Mouse (Mus musculus) left cerebral cortex, postnatal 14 days (tissue): Measurements from ENCODE around the gene E130208F15Rik. TPM values are rescaled to one million over a fixed set of nuclear protein-coding genes. Genes with fewer than 3 reads are reported as not detected.

Experiments used
- DNase-seq, 2 experiments: peaks; one replicate each; pipeline ENCODE4 v3.0.0; 2021 to 2022; ENCODE audit warnings: low spot score in 2 of 2, mixed read lengths in 1 of 2
- intact Hi-C: fragments of 180-260 bp; cut with DNase I; formaldehyde crosslinking; loops from one replicate; pipeline ENCODE4 v1.15.1; 2025
- total RNA-seq, 2 experiments: library from RNA; stranded (reverse); gene quantifications; 2 replicates each; pipeline ENCODE4 v1.2.3; 2021

The E130208F15Rik gene
- total RNA-seq, 2 experiments from 2014 or later, result 0.40 to 0.44 TPM

DNA sequence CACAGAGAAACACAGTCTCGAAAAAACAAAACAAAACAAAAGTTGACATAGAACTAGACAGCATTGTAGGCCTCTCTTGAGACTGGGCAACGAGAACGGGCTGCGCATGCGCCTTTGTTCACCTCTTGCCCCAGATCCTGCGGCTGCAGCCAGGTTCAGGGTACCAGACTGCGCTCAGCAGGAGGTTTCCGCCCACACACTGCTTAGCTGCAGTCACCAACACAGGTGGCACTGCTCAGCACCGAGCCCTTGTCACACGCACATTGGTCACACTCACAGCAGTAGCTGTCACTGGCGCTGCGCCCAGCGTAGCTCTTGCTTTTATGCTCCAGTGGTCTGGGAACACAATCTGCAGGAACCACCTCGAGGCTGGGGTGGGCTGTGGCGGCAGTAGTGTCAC is 5.6 kb downstream of the E130208F15Rik start:
- intact Hi-C loops, result no loop called here
- no peak for DNase-seq

GRCm38 (mm10) chr7:30328379-30328778 is 6.8 kb downstream of the E130208F15Rik start:
- DNase-seq, result no peak
- intact Hi-C loops, result no loop called here

GRCm38 (mm10) chr7:30331887-30332286 is 10.3 kb downstream of the E130208F15Rik start:
- intact Hi-C loops, result no loop called here
- peak; percentile 96 to 99 for DNase-seq

- intact Hi-C loops, result no loop called here
- no peak for DNase-seq
Measured at GRCm38 (mm10) chr7:30332622-30333259, 11.2 kb downstream of the E130208F15Rik start.

DNA sequence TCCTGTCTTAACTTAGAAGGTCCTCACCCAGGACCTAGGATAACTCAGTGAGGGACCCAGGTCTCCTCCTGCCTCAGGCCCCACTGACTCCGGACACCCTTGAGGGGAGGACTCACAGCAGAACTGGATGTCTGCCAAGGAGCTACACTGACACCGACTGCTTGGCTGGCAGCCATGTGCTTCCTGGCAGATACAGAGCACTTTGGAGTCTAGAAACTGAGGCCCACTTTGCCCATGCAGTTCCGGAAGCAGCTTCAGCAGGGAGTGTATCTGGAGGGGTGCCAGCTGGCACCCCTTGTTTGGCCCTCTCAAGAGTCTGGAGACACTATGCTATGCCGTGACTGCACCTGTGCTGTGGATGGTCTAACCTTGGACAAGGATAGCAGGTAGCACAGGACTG is 11.9 kb downstream of the E130208F15Rik start:
- DNase-seq, result peak; percentile 87 to 92
- intact Hi-C loops, result no loop called here

DNA sequence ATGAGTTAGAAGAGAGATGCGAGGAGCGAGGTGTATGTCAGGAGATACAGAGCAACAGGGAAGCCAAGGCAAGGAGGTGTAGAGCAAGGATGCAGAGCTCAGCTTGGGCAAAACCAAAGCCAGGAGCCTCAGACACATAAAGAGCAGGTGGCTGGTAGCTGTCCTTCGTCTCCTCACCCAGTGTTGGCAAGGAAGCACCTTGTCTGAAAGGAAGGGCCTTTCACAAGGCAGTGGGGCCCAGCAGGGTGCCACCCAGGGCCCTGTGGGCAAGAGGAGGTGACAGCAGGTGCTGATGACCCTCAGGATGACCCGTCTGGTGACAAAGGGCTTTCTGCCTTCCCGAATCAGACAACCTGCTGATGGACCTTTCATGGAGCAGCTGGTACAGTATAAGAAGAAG is 13.0 kb downstream of the E130208F15Rik start:
- no peak for DNase-seq
- intact Hi-C loops, result no loop called here

DNA sequence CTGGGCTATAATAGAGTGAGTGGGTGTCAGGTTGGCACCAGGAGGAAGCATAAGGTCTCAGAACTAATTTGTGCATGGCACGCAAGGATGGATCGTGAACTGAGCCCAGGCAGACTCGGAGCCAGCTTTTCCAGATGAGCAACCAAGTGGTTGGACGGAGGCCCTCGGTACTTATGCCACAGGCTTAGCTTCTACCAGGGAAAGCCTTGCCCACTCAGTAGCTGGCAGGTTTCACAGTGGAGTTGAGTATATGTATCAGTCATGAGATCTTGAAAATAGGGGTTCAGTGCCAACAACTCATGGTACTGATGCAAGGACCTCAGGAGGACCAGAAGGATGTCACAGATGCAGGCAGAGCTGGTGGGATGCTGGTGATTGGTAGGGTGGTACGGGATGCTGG is 14.1 kb downstream of the E130208F15Rik start:
- intact Hi-C loops, result loop anchor here (5.0 kb wide), 1 partner anchor 37 kb away; no protein-coding TSS in a partner anchor
- peak in 1 of 2 experiments; percentile 38 for DNase-seq

- peak; percentile 96 to 97 for DNase-seq
- intact Hi-C loops, result loop anchor here (5.0 kb wide), 1 partner anchor 36 kb away; no protein-coding TSS in a partner anchor
Measured at GRCm38 (mm10) chr7:30336384-30336783, 14.8 kb downstream of the E130208F15Rik start.

- intact Hi-C loops, result loop anchor here (5.0 kb wide), 1 partner anchor 33 kb away; no protein-coding TSS in a partner anchor
- DNase-seq, result no peak
Measured at GRCm38 (mm10) chr7:30339432-30340109, 18.0 kb downstream of the E130208F15Rik start.

DNA sequence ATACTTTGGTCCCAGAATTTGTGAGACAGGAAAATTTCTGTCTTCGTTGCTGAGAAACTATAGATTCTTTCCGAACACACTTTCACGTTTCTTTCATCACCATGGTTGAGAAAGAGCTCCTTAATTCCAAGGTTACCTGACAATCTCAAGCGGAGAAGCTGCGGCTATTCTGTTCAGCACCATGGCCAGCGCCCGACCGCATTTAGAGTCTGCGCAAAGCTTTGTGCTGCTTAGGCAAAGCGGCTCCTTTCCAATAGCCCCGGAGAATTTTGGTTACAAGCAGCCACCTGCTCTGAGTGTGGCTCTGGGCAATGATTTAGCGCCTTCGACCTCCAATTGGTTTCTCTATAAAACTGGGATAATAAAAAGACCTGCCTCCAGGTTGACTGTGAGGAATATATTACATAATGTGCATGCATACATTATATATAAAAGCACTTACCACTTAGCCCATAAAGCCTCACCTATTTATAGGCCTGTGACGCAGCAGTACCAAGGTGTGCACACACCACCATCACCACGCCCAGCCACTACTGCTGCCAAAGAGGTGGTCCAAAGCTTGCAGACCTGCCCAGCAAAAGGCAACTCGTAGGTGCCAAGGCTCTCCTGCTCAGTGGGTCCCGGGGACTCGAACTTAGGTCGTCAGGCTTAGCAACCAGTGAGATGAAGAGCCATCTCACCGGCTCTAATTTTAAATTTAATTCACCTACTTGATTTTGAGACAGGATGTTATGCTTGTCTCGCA is 25.3 kb downstream of the E130208F15Rik start:
- no peak for DNase-seq
- intact Hi-C loops, result loop anchor here (5.0 kb wide), 1 partner anchor 85 kb away; no protein-coding TSS in a partner anchor

DNA sequence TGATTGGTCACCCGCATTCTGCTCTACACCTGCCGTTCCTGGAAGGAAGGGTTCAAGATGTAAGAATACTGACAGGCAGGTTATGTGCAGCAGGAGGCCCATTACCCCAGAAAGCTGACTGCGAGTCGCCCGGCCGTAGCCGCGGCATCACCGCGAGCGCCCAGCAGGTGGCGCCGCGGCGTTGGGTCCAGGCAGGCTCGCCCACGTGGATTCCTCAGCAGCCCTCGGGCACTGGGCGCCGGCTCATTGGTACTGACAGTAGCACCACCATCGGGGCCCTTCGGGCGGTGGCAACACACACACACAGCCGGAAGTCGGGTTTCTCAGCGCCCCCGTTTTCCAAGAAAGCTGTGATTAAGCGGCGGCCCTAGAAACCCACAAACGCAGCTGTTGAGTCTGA is 26.3 kb downstream of the E130208F15Rik start:
- DNase-seq, result peak; percentile 82 to 92
- intact Hi-C loops, result loop anchor here (5.0 kb wide), 1 partner anchor 84 kb away; no protein-coding TSS in a partner anchor

DNA sequence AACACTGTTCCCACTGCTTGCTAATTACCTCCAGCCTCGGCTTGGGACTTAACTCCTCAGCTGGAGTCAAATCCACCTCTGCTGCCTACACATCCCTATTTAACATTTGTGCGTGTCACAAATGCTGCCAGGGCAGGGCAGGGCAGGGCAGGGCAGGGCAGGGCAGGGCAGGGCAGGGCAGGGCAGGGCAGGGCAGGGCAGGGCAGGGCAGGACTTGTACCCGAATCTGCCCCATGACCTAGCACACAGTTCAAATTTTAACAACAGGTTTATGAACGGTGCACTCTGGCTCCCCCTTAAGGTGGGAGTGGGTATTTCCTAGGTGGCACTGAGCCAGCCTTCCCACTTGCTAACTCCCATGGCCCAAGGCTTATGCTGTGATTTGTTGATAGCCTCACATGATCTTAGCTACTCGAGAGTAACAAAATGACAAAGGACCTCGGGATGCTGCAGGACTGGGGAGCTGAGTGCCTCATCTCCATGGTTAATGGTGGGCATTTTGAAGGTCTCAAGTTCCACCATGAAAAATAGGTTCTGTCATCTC is 31.8 kb downstream of the E130208F15Rik start:
- DNase-seq, result peak; percentile 80 to 89
- intact Hi-C loops, result no loop called here

GRCm38 (mm10) chr7:30354059-30354458 is 32.5 kb downstream of the E130208F15Rik start:
- no peak for DNase-seq
- intact Hi-C loops, result no loop called here

GRCm38 (mm10) chr7:30358378-30359186 is 37.0 kb downstream of the E130208F15Rik start:
- intact Hi-C loops, result no loop called here
- DNase-seq, result no peak

GRCm38 (mm10) chr7:30359276-30359865 is 37.8 kb downstream of the E130208F15Rik start:
- DNase-seq, result no peak
- intact Hi-C loops, result no loop called here

DNA sequence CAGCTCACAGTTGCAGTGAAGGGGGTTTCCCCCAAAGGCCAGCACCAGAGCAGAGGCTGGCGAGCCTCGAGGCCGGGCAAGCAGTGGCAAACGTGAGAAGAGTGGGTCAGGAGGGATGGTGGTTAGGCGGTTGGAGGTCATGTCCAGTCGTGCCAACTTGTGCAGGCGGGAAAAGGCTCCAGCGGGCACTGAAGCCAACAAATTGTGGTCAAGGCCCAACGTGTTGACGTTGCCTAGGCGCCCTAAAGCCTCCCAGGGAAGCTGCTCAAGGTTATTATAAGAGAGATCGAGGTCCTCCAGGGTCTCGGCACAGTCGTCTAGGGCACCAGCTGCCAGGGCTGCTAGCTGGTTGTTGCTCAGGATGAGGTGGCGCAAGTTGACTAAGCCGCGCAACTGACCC is 38.5 kb downstream of the E130208F15Rik start:
- DNase-seq, result no peak
- intact Hi-C loops, result no loop called here

DNA sequence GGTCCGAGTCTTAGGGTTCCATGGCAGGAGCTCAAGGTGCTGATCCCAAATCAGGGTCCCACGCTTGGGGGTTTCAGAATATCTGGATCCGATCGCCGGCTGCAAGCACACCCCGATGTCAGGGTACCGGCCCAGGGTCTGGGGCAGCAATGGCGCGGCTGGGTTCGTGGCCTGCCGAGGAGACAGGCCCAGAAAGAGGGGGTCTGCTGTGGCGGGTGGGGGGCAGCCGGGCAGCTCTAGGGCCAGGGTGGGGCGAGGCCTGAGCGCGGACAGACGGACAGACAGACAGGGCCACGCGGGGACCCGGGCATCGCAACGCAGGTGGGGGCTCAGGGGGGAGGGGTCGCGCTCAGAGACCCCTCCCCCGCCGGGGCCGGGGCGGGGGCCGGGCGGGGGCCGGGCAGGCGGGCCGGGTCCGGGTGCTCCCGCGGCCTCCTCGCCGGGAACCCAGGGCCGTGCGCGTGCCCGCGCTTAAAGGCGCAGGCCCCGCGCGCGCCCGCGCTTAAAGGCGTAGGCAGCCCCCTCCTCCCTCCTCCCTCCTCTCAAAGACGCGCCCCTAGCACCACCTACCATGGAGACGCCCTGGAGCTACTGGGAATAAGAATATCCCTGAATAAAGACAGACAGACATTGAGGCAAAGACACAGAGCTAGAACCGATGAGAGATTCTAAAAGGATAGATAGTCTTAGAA is 41.3 kb downstream of the E130208F15Rik start, which contains the start of gene Lrfn3:
Gene Lrfn3 (minus strand): TSS at position 121 of the 692 bp plus-strand sequence.
- intact Hi-C loops, result no loop called here
- peak; percentile 77 for DNase-seq

DNA sequence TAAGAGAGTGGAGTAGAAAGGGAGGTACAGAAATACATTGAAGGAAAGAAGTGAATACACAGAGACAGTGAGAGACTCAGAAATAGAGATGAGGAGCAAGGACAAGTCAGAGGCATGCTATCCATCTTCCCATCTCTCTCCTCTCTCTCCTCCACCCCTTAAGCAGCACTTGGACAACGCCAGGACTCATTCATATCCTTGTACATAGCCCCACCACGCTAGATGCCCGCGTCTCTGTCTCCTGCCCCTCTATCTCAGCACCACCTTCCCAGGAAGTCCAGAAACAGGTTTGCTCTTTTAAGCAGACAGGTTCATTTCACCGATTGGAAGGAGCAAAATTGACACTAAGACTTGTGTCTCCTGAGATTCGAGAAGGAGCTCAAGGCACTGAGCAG is 41.8 kb downstream of the E130208F15Rik start:
- intact Hi-C loops, result no loop called here
- DNase-seq, result no peak
